Mouse (Mus musculus) left cerebral cortex, postnatal 25 days (tissue): ENCODE results near the gene Zfp579. TPM values are rescaled to one million over a fixed set of nuclear protein-coding genes. Genes with fewer than 3 reads are reported as not detected.
A peak's percentile ranks its signal among the peaks of the same experiment; 100 is the strongest.
"Not testable (repeated sequence)": the region's sequence is repeated elsewhere in the genome, so short reads cannot be mapped to it uniquely, and the experiment has no call there.

Source experiments
- DNase-seq, 2 experiments: peaks; one replicate each; pipeline ENCODE4 v3.0.0; 2022; ENCODE audit warnings: low spot score in 2 of 2, mixed read lengths in 1 of 2
- intact Hi-C: fragments of 180-260 bp; cut with DNase I; formaldehyde crosslinking; loops from one replicate; pipeline ENCODE4 v1.15.1; 2025
- total RNA-seq, 2 experiments: library from RNA; stranded (reverse); gene quantifications; 2 replicates each; pipeline ENCODE4 v1.2.3; 2021

Zfp579 gene
- total RNA-seq, result 10 to 100 TPM; 24.8 to 33.7 TPM

- intact Hi-C loops, result loop anchor here (2.0 kb wide), 2 partner anchors 19 to 55 kb away; partner anchors contain the start of genes Fiz1, Gm44973, Zfp524 and Zfp580
- DNase-seq, result peak; percentile 88 to 94
Measured at GRCm38 (mm10) chr7:4996003-4996895, at the start of gene Zfp579. TSS of gene Zfp579 (minus strand) at chr7:4996158.

GRCm38 (mm10) chr7:5044981-5045380 is 49.0 kb upstream of the Zfp579 start:
- no peak for DNase-seq
- intact Hi-C loops, result no loop called here

GRCm38 (mm10) chr7:5038940-5039339 is 43.0 kb upstream of the Zfp579 start:
- intact Hi-C loops, result no loop called here
- no peak for DNase-seq

GRCm38 (mm10) chr7:5038109-5038732 is 42.3 kb upstream of the Zfp579 start, which contains the start of gene Zfp784:
TSS of gene Zfp784 (minus strand) at chr7:5038446.
- DNase-seq, result peak; percentile 91 to 93
- intact Hi-C loops, result no loop called here

GRCm38 (mm10) chr7:5037467-5037866 is 41.5 kb upstream of the Zfp579 start:
- intact Hi-C loops, result no loop called here
- DNase-seq, result no peak

GRCm38 (mm10) chr7:5037026-5037425 is 41.1 kb upstream of the Zfp579 start:
- intact Hi-C loops, result no loop called here
- DNase-seq, result no peak

GRCm38 (mm10) chr7:5036136-5036535 is 40.2 kb upstream of the Zfp579 start:
- no peak for DNase-seq
- intact Hi-C loops, result no loop called here

- intact Hi-C loops, result no loop called here
- no peak for DNase-seq
Measured at GRCm38 (mm10) chr7:5035628-5036027, 39.7 kb upstream of the Zfp579 start.

- DNase-seq, result no peak
- intact Hi-C loops, result no loop called here
Measured at GRCm38 (mm10) chr7:5033818-5034217, 37.9 kb upstream of the Zfp579 start, which contains the start of gene 4632433K11Rik. TSS of gene 4632433K11Rik (plus strand) at chr7:5034118.

- intact Hi-C loops, result no loop called here
- DNase-seq, result no peak
Measured at GRCm38 (mm10) chr7:5031496-5031895, 35.5 kb upstream of the Zfp579 start.

GRCm38 (mm10) chr7:5030554-5031275 is 34.8 kb upstream of the Zfp579 start:
- intact Hi-C loops, result no loop called here
- DNase-seq, result no peak

GRCm38 (mm10) chr7:5029946-5030345 is 34.0 kb upstream of the Zfp579 start:
- intact Hi-C loops, result no loop called here
- no peak for DNase-seq

- intact Hi-C loops, result no loop called here
- DNase-seq, result no peak
Measured at GRCm38 (mm10) chr7:5029543-5029942, 33.6 kb upstream of the Zfp579 start.

GRCm38 (mm10) chr7:5021197-5021596 is 25.2 kb upstream of the Zfp579 start:
- intact Hi-C loops, result loop anchor here (2.0 kb wide), 1 partner anchor 30 kb away; the partner anchor contains the start of gene Zfp580
- DNase-seq, result no peak

GRCm38 (mm10) chr7:5020685-5021084 is 24.7 kb upstream of the Zfp579 start:
- no peak for DNase-seq
- intact Hi-C loops, result loop anchor here (1.0 to 2.0 kb wide), 2 partner anchors 30 to 41 kb away; partner anchors contain the start of gene Zfp580

GRCm38 (mm10) chr7:5020000-5020681 is 24.2 kb upstream of the Zfp579 start, which contains the start of the genes Zfp865 and Ccdc106:
TSS of gene Zfp865 (plus strand) at chr7:5020376.
TSS of gene Ccdc106 (plus strand) at chr7:5020553.
- intact Hi-C loops, result loop anchor here (1.0 to 2.0 kb wide), 2 partner anchors 31 to 41 kb away; partner anchors contain the start of gene Zfp580
- DNase-seq, result peak; percentile 100

GRCm38 (mm10) chr7:5019576-5019975 is 23.6 kb upstream of the Zfp579 start:
- DNase-seq, intact Hi-C loops: not testable (repeated sequence)

- intact Hi-C loops, result no loop called here
- DNase-seq, result no peak
Measured at GRCm38 (mm10) chr7:5017931-5018330, 22.0 kb upstream of the Zfp579 start.

- intact Hi-C loops, result no loop called here
- DNase-seq, result no peak
Measured at GRCm38 (mm10) chr7:5017352-5017751, 21.4 kb upstream of the Zfp579 start.
